Mouse (Mus musculus) ES-E14 (cell line): ENCODE data around the gene Robo4.

Experiments
- CHD2 ChIP-seq: IDR thresholded peaks from 2 replicates; pipeline ENCODE4 v1.6.1; 2014; ENCODE audit warnings: mild to moderate bottlenecking, low read depth, low read length, inconsistent platforms
- HCFC1 ChIP-seq: IDR thresholded peaks from 2 replicates; pipeline ENCODE4 v1.6.1; 2012; ENCODE audit warnings: low read length, inconsistent platforms, borderline replicate concordance; ENCODE audit not compliant: insufficient read depth
- MAFK ChIP-seq: IDR thresholded peaks from 2 replicates; pipeline ENCODE4 v1.6.1; 2014; ENCODE audit warnings: mild to moderate bottlenecking, low read depth, low read length, inconsistent platforms; ENCODE audit not compliant: insufficient read depth
- ZC3H11A ChIP-seq: IDR thresholded peaks from 2 replicates; pipeline ENCODE4 v1.6.1; 2012; ENCODE audit warnings: low read depth, mild to moderate bottlenecking, inconsistent platforms, low read length, borderline replicate concordance
- ZNF384 ChIP-seq: IDR thresholded peaks from 2 replicates; pipeline ENCODE4 v1.6.1; 2012; ENCODE audit warnings: low read depth, low read length, inconsistent platforms

- TF ChIP-seq CHD2 (no peak), MAFK (no peak), ZNF384 (no peak), ZC3H11A (no peak), HCFC1 (no peak)
Observed at GRCm38 (mm10) chr9:37461571-37461970, 59.9 kb downstream of the Robo4 start.
